Mouse (Mus musculus): Measurements from ENCODE around the gene Ppfibp2. TPM values are rescaled to one million over a fixed set of nuclear protein-coding genes. Genes with fewer than 3 reads are reported as not detected.

Ppfibp2 gene
- 1 to 10 TPM; 7.1 to 7.6 TPM for total RNA-seq (2021)
- long read RNA-seq, experiment 1, partial matches to known transcripts: 6 of 17 reads
- long read RNA-seq, experiment 1, other reads (novel, unspliced or antisense): 9 of 17 reads
- long read RNA-seq, experiment 2, partial matches to known transcripts: 3 of 5 reads
- long read RNA-seq, experiment 2, other reads (novel, unspliced or antisense): 2 of 5 reads

GRCm38 (mm10) chr7:107594857-107595402 is at the start of gene Ppfibp2:
Gene Ppfibp2 (plus strand): TSS chr7:107595207.
- peak; percentile 74 to 77 for DNase-seq (ENCODE audit: low spot score in 2 of 2)

GRCm38 (mm10) chr7:107547872-107548271 is 47.1 kb upstream of the Ppfibp2 start:
- DNase-seq (ENCODE audit: low spot score in 2 of 2): no peak

GRCm38 (mm10) chr7:107553461-107553860 is 41.5 kb upstream of the Ppfibp2 start:
- DNase-seq (ENCODE audit: low spot score in 2 of 2): no peak

- peak in 1 of 2 experiments; percentile 20 for DNase-seq (ENCODE audit: low spot score in 2 of 2)
Observed at GRCm38 (mm10) chr7:107555906-107556305, 39.1 kb upstream of the Ppfibp2 start.

GRCm38 (mm10) chr7:107560675-107561074 is 34.3 kb upstream of the Ppfibp2 start:
- DNase-seq (ENCODE audit: low spot score in 2 of 2): no peak

- no peak for DNase-seq (ENCODE audit: low spot score in 2 of 2)
Observed at GRCm38 (mm10) chr7:107561584-107561983, 33.4 kb upstream of the Ppfibp2 start.

- no peak for DNase-seq (ENCODE audit: low spot score in 2 of 2)
Observed at GRCm38 (mm10) chr7:107563727-107564126, 31.3 kb upstream of the Ppfibp2 start.

- DNase-seq (ENCODE audit: low spot score in 2 of 2): no peak
Observed at GRCm38 (mm10) chr7:107567261-107567671, 27.7 kb upstream of the Ppfibp2 start, which contains the start of gene Olfml1. Gene Olfml1 (plus strand): TSS chr7:107567446.

GRCm38 (mm10) chr7:107567674-107568073 is 27.3 kb upstream of the Ppfibp2 start:
- DNase-seq (ENCODE audit: low spot score in 2 of 2): no peak

GRCm38 (mm10) chr7:107568971-107569370 is 26.0 kb upstream of the Ppfibp2 start:
- DNase-seq (ENCODE audit: low spot score in 2 of 2): no peak

- no peak for DNase-seq (ENCODE audit: low spot score in 2 of 2)
Observed at GRCm38 (mm10) chr7:107573856-107574255, 21.2 kb upstream of the Ppfibp2 start.

GRCm38 (mm10) chr7:107574276-107574675 is 20.7 kb upstream of the Ppfibp2 start:
- no peak for DNase-seq (ENCODE audit: low spot score in 2 of 2)

- DNase-seq (ENCODE audit: low spot score in 2 of 2): peak in 1 of 2 experiments; percentile 3
Observed at GRCm38 (mm10) chr7:107592641-107593040, 2.4 kb upstream of the Ppfibp2 start.

GRCm38 (mm10) chr7:107593904-107594303 is 1.1 kb upstream of the Ppfibp2 start:
- no peak for DNase-seq (ENCODE audit: low spot score in 2 of 2)

GRCm38 (mm10) chr7:107594325-107594856 is 616 bp upstream of the Ppfibp2 start:
- peak; percentile 11 to 12 for DNase-seq (ENCODE audit: low spot score in 2 of 2)

- DNase-seq (ENCODE audit: low spot score in 2 of 2): no peak
Observed at GRCm38 (mm10) chr7:107595426-107595825, 419 bp downstream of the Ppfibp2 start.

- no peak for DNase-seq (ENCODE audit: low spot score in 2 of 2)
Observed at GRCm38 (mm10) chr7:107596753-107597152, 1.7 kb downstream of the Ppfibp2 start.

GRCm38 (mm10) chr7:107597956-107598355 is 2.9 kb downstream of the Ppfibp2 start:
- DNase-seq (ENCODE audit: low spot score in 2 of 2): no peak

GRCm38 (mm10) chr7:107600651-107601050 is 5.6 kb downstream of the Ppfibp2 start:
- DNase-seq (ENCODE audit: low spot score in 2 of 2): no peak

- no peak for DNase-seq (ENCODE audit: low spot score in 2 of 2)
Observed at GRCm38 (mm10) chr7:107602505-107602904, 7.5 kb downstream of the Ppfibp2 start.

- no peak for DNase-seq (ENCODE audit: low spot score in 2 of 2)
Observed at GRCm38 (mm10) chr7:107602913-107603312, 7.9 kb downstream of the Ppfibp2 start.

- DNase-seq (ENCODE audit: low spot score in 2 of 2): no peak
Observed at GRCm38 (mm10) chr7:107607766-107608165, 12.8 kb downstream of the Ppfibp2 start.

Measured in left cerebral cortex, adult 18-20 months (tissue).